Mouse (Mus musculus): ENCODE measurements at regions not wholly inside any gene's neighbourhood (a gene's known extent, or its start where the extent isn't known, plus 50 kb on each side); places are given as distances from the start of the nearest gene placed in this dataset.

DNA sequence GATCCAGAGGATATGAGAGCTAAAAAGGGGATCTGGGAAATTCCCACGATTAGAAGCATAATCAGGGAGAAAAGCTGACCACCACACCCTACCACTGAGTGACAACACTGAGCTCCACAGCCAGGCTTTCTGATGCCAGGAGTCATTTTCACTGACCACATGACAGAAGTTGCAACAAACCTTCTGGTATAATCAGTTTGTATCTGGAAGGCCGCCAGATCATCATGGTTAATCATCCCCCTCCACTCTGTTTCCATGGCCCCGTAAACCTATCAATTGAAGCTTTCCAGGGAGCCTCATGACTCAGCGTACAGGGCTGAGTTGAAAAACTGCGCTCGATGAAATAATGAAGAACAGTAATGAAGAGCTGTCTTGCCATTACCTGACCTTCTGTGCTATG, 316.9 kb downstream of the H2al1j start:
- TF ChIP-seq POLR2A (IDR thresholded peaks at IDR 0.05; ENCODE audit: low read depth, low read length) (no peak), CTCF (IDR thresholded peaks at IDR 0.05; ENCODE audit: extremely low read depth, insufficient read length, insufficient replicate concordance, low read depth, low read length) (no peak)
